Mouse (Mus musculus) cortical plate, adult 2 months (tissue): ENCODE measurements around the gene Mrm3. TPM values are rescaled to one million over a fixed set of nuclear protein-coding genes. Genes with fewer than 3 reads are reported as not detected.

Experiments used
- H3K27ac ChIP-seq: fragments of 200-500 bp; 2 replicates; pipeline ENCODE4 v1.5.1; 2012; ENCODE audit warnings: low read length, control low read depth, inconsistent platforms; ENCODE audit not compliant: insufficient read depth
- H3K4me1 ChIP-seq: fragments of 200-500 bp; 2 replicates; pipeline ENCODE4 v1.6.1; 2011; ENCODE audit warnings: low read length; ENCODE audit not compliant: control insufficient read depth, insufficient read depth
- H3K4me3 ChIP-seq: fragments of 200-500 bp; 2 replicates; pipeline ENCODE4 v1.5.1; 2011; ENCODE audit warnings: mild to moderate bottlenecking, low read length, control low read depth; ENCODE audit not compliant: insufficient read depth
- CTCF ChIP-seq: fragments of 200-500 bp; IDR thresholded peaks from 2 replicates; pipeline ENCODE4 v1.5.1; 2011; ENCODE audit warnings: mild to moderate bottlenecking, control low read depth, low read length; ENCODE audit not compliant: insufficient read depth; ENCODE audit errors: extremely low read depth
- POLR2A ChIP-seq: fragments of 200-500 bp; IDR thresholded peaks from 2 replicates; pipeline ENCODE4 v1.6.1; 2011; ENCODE audit warnings: mild to moderate bottlenecking, low read length, control low read depth; ENCODE audit not compliant: insufficient read depth; ENCODE audit errors: extremely low read depth
- polyA plus RNA-seq: library from polyadenylated mRNA; depleted of rRNA; stranded (reverse); fragments of >200 nt; gene quantifications from 2 replicates; pipeline ENCODE4 v1.2.3, GENCODE M21; 2012

The Mrm3 gene
- polyA plus RNA-seq, 1 experiment = 15.0 TPM

- Histone ChIP-seq H3K4me3 (no peak overlapping the region), H3K4me1 (no peaks in the 10 kb centered on the region), H3K27ac (no peak overlapping the region)
- TF ChIP-seq POLR2A = no peak
- no peak for TF ChIP-seq CTCF
These were observed 24.0 kb downstream of the Mrm3 start for GRCm38 (mm10) chr11:76267550-76267949.

GRCm38 (mm10) chr11:76268001-76268459 is 24.5 kb downstream of the Mrm3 start:
- H3K4me1 ChIP-seq = no peaks in the 10 kb centered on the region
- no peak overlapping the region for H3K27ac ChIP-seq
- TF ChIP-seq CTCF (no peak), POLR2A (no peak)
- no peak overlapping the region for H3K4me3 ChIP-seq

GRCm38 (mm10) chr11:76268521-76269065 is 25.1 kb downstream of the Mrm3 start:
- Histone ChIP-seq H3K4me3 (no peak overlapping the region), H3K27ac (no peak overlapping the region), H3K4me1 (no peaks in the 10 kb centered on the region)
- TF ChIP-seq CTCF (no peak), POLR2A (no peak)

- H3K4me1 ChIP-seq = no peaks in the 10 kb centered on the region
- H3K4me3 ChIP-seq = no peak overlapping the region
- TF ChIP-seq CTCF = peak; percentile 40; the same call in 1 of the 2 replicates
- TF ChIP-seq POLR2A = no peak
- no peak overlapping the region for H3K27ac ChIP-seq
These were observed 28.9 kb downstream of the Mrm3 start for GRCm38 (mm10) chr11:76272440-76272839.

- H3K4me3 ChIP-seq = no peak overlapping the region
- H3K4me1 ChIP-seq = no peaks in the 10 kb centered on the region
- no peak overlapping the region for H3K27ac ChIP-seq
- no peak for TF ChIP-seq POLR2A
- TF ChIP-seq CTCF = no peak
These were observed 35.7 kb downstream of the Mrm3 start for GRCm38 (mm10) chr11:76278960-76279852.

GRCm38 (mm10) chr11:76279971-76280370 is 36.5 kb downstream of the Mrm3 start:
- H3K27ac ChIP-seq = no peak overlapping the region
- TF ChIP-seq POLR2A = no peak
- no peak for TF ChIP-seq CTCF
- H3K4me1 ChIP-seq = no peaks in the 10 kb centered on the region
- H3K4me3 ChIP-seq = no peak overlapping the region

- H3K27ac ChIP-seq = no peak overlapping the region
- TF ChIP-seq POLR2A = no peak
- no peak for TF ChIP-seq CTCF
- H3K4me1 ChIP-seq = no peaks in the 10 kb centered on the region; the same call in 1 of the 2 replicates
- no peak overlapping the region for H3K4me3 ChIP-seq
These were observed 40.3 kb downstream of the Mrm3 start for GRCm38 (mm10) chr11:76283841-76284240.

GRCm38 (mm10) chr11:76285431-76286075 is 42.0 kb downstream of the Mrm3 start:
- H3K4me3 ChIP-seq = no peak overlapping the region
- TF ChIP-seq POLR2A = no peak
- no peak overlapping the region for H3K27ac ChIP-seq
- H3K4me1 ChIP-seq = no peaks in the 10 kb centered on the region; the same call in 1 of the 2 replicates

- no peak overlapping the region for H3K27ac ChIP-seq
- no peaks in the 10 kb centered on the region; the same call in 1 of the 2 replicates for H3K4me1 ChIP-seq
- no peak overlapping the region for H3K4me3 ChIP-seq
- no peak for TF ChIP-seq POLR2A
- no peak for TF ChIP-seq CTCF
These were observed 43.1 kb downstream of the Mrm3 start for GRCm38 (mm10) chr11:76286534-76287126.
